Mouse (Mus musculus) kidney, postnatal 25 days (tissue): ENCODE data around the gene S100a14.

Experiments used
- DNase-seq, 2 experiments: peaks; one replicate each; pipeline ENCODE4 v3.0.0; 2021; ENCODE audit warnings: mixed read lengths in 2 of 2

Gene S100a14

GRCm38 (mm10) chr3:90525421-90525820 lies 1.2 kb upstream of the S100a14 start:
- DNase-seq = peak; percentile 55 to 64

GRCm38 (mm10) chr3:90526076-90526475 lies 580 bp upstream of the S100a14 start:
- no peak for DNase-seq

- DNase-seq = no peak
These were observed 726 bp downstream of the S100a14 start for GRCm38 (mm10) chr3:90527291-90527873.

- DNase-seq = no peak
These were observed 5.1 kb downstream of the S100a14 start for GRCm38 (mm10) chr3:90531713-90532112.

GRCm38 (mm10) chr3:90535446-90535845 lies 8.8 kb downstream of the S100a14 start:
- no peak for DNase-seq

GRCm38 (mm10) chr3:90537141-90537904 lies 10.7 kb downstream of the S100a14 start, which contains the start of gene S100a16:
S100a16 (plus strand) TSS chr3:90537254.
- peak; percentile 83 to 94 for DNase-seq

- DNase-seq = no peak
These were observed 11.2 kb downstream of the S100a14 start for GRCm38 (mm10) chr3:90537905-90538296.

- DNase-seq = peak; percentile 59 to 78
These were observed 14.2 kb downstream of the S100a14 start for GRCm38 (mm10) chr3:90540904-90541303.

- DNase-seq = peak; percentile 44 to 46
These were observed 23.2 kb downstream of the S100a14 start for GRCm38 (mm10) chr3:90549676-90550420.

GRCm38 (mm10) chr3:90550421-90550790 lies 23.8 kb downstream of the S100a14 start:
- DNase-seq = no peak

- DNase-seq = no peak
These were observed 25.6 kb downstream of the S100a14 start for GRCm38 (mm10) chr3:90552231-90552630.

GRCm38 (mm10) chr3:90555954-90556353 lies 29.3 kb downstream of the S100a14 start:
- no peak for DNase-seq

GRCm38 (mm10) chr3:90560008-90560628 lies 33.5 kb downstream of the S100a14 start, which contains the start of gene S100a3:
S100a3 (plus strand) TSS chr3:90560578.
- no peak for DNase-seq

GRCm38 (mm10) chr3:90574691-90575090 lies 48.0 kb downstream of the S100a14 start:
- no peak for DNase-seq

- no peak for DNase-seq
These were observed 48.7 kb downstream of the S100a14 start for GRCm38 (mm10) chr3:90575320-90575719.

- no peak for DNase-seq
These were observed 49.8 kb downstream of the S100a14 start for GRCm38 (mm10) chr3:90576351-90577001.
